Mouse (Mus musculus) ovary, postnatal 36 days (tissue): ENCODE measurements at regions not wholly inside any gene's neighbourhood (a gene's known extent, or its start where the extent isn't known, plus 50 kb on each side); places are given as distances from the start of the nearest gene placed in this dataset.

Experiments used
- DNase-seq: peaks from one replicate; pipeline ENCODE4 v3.0.0; 2022; ENCODE audit warnings: low spot score, mixed read lengths

GRCm38 (mm10) chr13:107639620-107640019, 404.6 kb upstream of the Smim15 start:
- no peak for DNase-seq

GRCm38 (mm10) chr13:107637269-107637668, 407.0 kb upstream of the Smim15 start:
- no peak for DNase-seq

- DNase-seq, result no peak
These were observed 409.1 kb upstream of the Smim15 start for GRCm38 (mm10) chr13:107635114-107635513.

DNA sequence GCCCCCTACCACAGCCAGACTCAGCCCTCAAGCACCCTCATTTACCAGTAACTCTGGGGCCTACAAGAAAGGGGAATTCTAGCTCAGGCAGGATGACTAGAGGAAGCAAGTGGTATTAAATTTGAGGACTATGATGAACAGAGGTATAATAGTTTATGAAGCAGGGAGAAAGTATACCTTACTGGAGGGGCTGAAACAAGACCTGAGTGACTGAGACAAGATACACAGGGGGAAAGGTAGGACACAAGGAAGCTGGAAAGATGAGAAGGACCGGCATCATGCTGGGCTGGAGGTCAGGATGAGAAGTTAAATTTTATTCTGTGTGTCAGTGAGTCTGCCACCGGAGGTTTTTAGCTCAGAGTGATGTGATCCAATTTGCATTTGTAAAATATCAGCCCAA, 417.2 kb upstream of the Smim15 start:
- DNase-seq, result no peak

DNA sequence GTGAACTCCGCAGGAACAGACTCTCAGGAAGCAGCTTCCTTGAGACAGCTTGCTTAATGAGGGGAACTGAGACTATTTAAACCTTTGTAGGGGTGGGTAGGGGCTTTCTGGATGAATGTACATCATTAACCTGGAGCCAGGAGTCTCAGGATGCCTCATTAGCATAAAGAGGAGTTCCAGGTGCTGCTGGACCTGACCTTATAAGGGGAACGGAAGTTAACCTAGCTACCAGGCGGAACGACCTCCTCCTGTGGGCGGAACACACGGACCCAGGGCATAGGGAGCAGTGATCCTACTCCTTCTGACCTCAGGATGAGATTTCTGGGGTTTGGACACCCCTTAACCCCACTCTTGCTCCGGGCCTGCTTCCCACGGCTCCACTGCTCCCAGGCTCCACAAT, 417.6 kb upstream of the Smim15 start:
- DNase-seq, result no peak

- DNase-seq, result no peak
These were observed 422.9 kb upstream of the Smim15 start for GRCm38 (mm10) chr13:107621337-107621736.

DNA sequence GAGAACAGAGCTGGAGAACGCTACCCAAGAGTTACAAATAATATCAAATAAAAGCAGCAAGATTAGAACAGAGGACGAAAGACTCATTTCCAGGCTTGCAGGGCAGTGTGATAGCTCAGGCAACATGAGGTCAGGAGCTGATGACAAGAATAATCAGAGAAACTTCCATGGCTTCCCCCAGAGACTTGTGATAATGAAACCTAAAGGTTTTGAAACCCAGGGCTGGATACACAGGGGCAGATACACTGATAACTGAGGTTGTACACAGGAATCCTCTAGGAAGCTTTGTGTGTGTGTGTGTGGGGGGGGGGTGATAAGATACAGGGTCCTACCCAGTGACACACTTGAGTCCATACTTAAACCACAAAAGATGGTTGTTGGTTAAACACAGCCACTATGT, 423.4 kb upstream of the Smim15 start:
- no peak for DNase-seq

- no peak for DNase-seq
These were observed 424.0 kb upstream of the Smim15 start for GRCm38 (mm10) chr13:107620210-107620609.

DNA sequence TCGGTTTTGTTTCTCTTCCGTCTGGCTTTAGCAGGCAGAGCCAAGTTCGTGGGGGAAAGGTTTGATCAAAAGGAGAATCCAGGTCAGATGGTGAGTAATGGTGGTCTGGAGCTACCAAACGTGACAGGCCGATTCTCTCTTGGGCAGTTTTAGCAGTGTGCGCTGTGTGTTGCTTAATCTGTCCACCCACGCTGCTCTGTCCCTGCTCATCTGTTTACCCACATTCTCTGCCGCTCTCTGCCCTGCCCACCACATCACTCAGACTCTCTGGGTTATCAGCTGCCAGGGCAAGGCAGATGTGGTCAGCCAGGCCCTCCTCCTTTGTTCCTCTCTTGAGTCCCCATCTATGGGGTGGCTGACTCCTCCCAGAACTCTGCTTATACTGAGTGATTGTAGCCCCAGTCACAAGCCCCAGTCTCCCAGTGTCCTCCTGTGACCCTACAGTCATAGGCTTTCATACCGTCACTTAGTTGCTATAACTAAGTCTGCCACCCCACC, 424.8 kb upstream of the Smim15 start:
- no peak for DNase-seq

DNA sequence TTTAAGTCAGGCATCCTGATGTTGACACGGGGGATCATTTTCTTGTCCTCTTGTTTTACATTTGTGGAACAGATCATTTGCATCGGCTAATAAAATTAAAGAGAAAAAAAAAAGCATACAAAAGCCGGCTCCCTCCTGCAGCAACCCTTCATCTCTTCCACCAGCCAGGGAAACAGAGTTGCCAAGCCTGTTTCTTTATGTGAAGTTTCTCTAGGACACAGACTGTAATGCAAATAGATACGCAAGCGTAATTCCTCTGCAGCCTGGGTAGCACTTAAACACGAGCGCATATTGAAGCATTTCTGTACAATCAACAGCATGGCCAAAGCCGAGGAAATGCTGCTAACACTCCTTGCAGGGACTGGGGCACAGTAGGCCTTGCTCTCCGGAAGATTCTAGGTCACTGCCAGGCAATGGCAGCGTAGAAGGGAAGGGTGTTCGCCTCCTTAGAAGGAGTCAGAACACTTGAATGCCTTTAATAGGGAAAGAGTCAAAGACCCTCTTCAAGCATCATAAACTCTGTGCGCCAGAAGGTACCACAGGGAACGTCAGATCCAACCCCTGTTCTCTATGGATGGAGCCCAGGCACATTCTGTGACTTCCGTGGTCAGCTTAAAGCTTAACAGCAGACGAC, 425.3 kb upstream of the Smim15 start:
- no peak for DNase-seq

GRCm38 (mm10) chr13:107618369-107618771, 425.9 kb upstream of the Smim15 start:
- DNase-seq, result no peak

- no peak for DNase-seq
These were observed 426.7 kb upstream of the Smim15 start for GRCm38 (mm10) chr13:107617582-107617981.

DNA sequence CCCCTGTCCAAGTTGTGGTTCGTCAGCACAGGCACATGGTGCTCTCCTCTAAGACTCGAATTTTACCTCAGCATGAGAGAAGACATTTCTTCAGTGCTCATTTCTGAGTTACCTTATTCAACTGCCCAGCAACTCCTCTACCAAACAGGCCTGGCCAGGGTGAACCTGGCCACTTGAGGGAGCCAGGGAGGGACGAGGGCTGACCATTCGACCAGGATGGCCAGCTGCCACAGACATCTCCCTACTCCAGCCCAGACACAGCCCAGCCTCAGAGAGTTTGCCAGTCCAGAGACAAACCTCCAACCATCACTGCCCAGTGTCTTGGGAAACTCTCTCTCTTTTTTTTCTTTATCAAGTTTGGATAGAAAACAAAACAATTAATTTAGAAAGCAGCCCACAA, 427.5 kb upstream of the Smim15 start:
- no peak for DNase-seq

DNA sequence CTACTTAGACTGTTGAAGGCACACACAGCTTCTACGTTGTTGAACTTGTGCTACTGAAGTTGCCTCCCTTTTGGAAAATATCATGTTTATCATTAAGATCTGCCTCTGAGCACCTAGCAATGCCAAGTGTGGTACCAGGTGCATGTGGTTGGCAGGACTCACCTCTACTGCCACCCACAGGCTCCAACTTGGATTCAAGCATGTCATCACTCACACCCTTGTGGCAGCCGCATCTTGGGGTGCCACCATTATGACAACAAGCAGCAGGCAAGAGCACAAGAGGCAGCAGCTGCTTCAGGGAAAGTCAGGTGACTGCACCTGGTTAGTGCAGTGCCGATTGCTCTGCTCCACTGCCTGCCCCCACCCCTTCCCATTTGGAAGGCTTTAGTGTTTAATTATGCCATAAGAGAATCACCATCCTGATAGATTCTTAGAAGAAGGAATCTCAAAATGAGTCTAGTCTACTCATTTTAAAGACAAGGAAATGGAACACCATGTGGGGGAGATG, 435.2 kb upstream of the Smim15 start:
- DNase-seq, result no peak

DNA sequence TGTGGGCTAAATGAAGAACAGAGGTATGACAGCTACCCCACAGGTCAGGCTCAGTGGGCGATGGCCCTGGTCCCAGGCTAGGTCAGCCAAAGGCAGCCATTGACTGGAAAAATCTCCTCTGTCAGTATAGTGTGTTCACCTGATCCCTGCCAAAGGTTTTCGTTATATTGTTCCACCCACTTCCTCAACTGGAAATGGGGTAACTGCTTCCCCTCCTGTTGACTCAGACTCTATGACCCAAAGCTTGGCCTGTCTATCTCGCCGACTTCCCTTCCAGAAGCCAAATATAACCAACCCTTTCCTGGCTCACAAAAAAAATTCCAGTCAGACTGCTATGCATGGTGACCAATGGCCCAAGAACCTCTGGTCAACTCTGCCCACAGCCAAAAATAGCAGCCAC, 437.0 kb upstream of the Smim15 start:
- no peak for DNase-seq

GRCm38 (mm10) chr13:107602149-107602548, 442.1 kb upstream of the Smim15 start:
- no peak for DNase-seq

- no peak for DNase-seq
These were observed 443.2 kb upstream of the Smim15 start for GRCm38 (mm10) chr13:107601132-107601439.

GRCm38 (mm10) chr13:107600331-107601131, 443.7 kb upstream of the Smim15 start:
- DNase-seq, result no peak

- DNase-seq, result no peak
These were observed 445.1 kb upstream of the Smim15 start for GRCm38 (mm10) chr13:107599094-107599644.

DNA sequence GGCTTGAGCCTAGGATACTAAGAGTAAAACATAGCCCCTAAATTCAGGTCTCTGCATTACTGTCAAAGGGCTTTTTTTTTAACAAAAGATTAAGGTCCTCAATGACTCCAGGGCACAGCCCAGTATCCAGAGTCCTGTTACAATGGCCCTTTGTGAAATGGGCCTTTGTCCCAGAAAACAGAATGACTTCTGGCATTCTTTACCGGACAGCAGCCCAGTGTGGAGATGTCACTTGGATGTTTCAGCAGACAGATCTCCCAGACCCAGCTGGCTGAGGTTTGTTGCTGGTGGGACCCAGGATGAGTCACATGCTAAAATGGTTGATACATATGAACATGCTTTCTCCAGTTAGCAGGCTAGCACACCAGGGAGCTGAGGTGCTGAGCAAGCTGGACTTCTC, 445.9 kb upstream of the Smim15 start:
- no peak for DNase-seq

DNA sequence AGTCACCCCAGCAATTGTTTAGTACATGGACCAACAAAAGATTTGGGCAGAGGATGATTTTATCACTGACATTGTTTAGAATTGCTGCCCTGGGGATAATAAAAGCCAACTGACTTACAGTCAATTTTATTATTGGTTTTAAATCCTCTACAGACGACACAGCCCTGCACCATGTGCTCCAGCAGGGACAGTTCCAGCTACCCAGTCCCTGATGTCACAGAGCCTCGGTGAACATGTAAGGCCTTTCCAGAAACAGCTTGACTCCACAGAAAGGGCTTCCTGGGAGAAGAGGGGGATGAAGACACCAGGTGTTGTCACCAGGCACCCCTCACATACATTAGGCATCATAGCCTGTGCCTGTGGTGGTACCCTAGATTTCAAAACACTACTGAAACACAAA, 447.0 kb upstream of the Smim15 start:
- DNase-seq, result no peak

GRCm38 (mm10) chr13:107596183-107596582, 448.1 kb upstream of the Smim15 start:
- no peak for DNase-seq

- no peak for DNase-seq
These were observed 455.7 kb upstream of the Smim15 start for GRCm38 (mm10) chr13:107588399-107589002.
